Mouse (Mus musculus): ENCODE results near the gene Cmss1.

Cmss1 gene

GRCm38 (mm10) chr16:57383266-57383971 is 223.2 kb downstream of the Cmss1 start:
- DNase-seq: no peak

GRCm38 (mm10) chr16:57378631-57379330 is 227.9 kb downstream of the Cmss1 start:
- no peak for DNase-seq

- no peak for DNase-seq
These were observed 231.3 kb downstream of the Cmss1 start for GRCm38 (mm10) chr16:57375248-57375837.

- DNase-seq: no peak
These were observed 234.5 kb downstream of the Cmss1 start for GRCm38 (mm10) chr16:57372156-57372555.

- no peak for DNase-seq
These were observed 236.7 kb downstream of the Cmss1 start for GRCm38 (mm10) chr16:57369846-57370496.

- no peak for DNase-seq
These were observed 239.5 kb downstream of the Cmss1 start for GRCm38 (mm10) chr16:57366941-57367694.

GRCm38 (mm10) chr16:57366141-57366540 is 240.5 kb downstream of the Cmss1 start:
- no peak for DNase-seq

GRCm38 (mm10) chr16:57364498-57364897 is 242.2 kb downstream of the Cmss1 start:
- no peak for DNase-seq

GRCm38 (mm10) chr16:57362679-57363401 is 243.8 kb downstream of the Cmss1 start:
- peak; percentile 70 to 79 for DNase-seq

GRCm38 (mm10) chr16:57360785-57361184 is 245.9 kb downstream of the Cmss1 start:
- DNase-seq: no peak

GRCm38 (mm10) chr16:57359251-57359650 is 247.4 kb downstream of the Cmss1 start:
- no peak for DNase-seq

GRCm38 (mm10) chr16:57357011-57357410 is 249.7 kb downstream of the Cmss1 start:
- DNase-seq: no peak

GRCm38 (mm10) chr16:57356454-57356853 is 250.2 kb downstream of the Cmss1 start:
- no peak for DNase-seq

- no peak for DNase-seq
These were observed 252.7 kb downstream of the Cmss1 start for GRCm38 (mm10) chr16:57353932-57354331.

- DNase-seq: no peak
These were observed 253.4 kb downstream of the Cmss1 start for GRCm38 (mm10) chr16:57353166-57353721.

GRCm38 (mm10) chr16:57352751-57353150 is 253.9 kb downstream of the Cmss1 start, which contains the start of gene Filip1l:
Gene Filip1l, plus strand, starts transcription at chr16:57353093.
- DNase-seq: no peak

GRCm38 (mm10) chr16:57349689-57350088 is 257.0 kb downstream of the Cmss1 start:
- no peak for DNase-seq

- peak in 1 of 2 experiments; percentile 29 for DNase-seq
These were observed 257.6 kb downstream of the Cmss1 start for GRCm38 (mm10) chr16:57349039-57349438.

- DNase-seq: no peak
These were observed 260.4 kb downstream of the Cmss1 start for GRCm38 (mm10) chr16:57346258-57346657.

GRCm38 (mm10) chr16:57340613-57340898 is 266.1 kb downstream of the Cmss1 start:
- peak in 1 of 2 experiments; percentile 34 for DNase-seq

- no peak for DNase-seq
These were observed 266.7 kb downstream of the Cmss1 start for GRCm38 (mm10) chr16:57339765-57340612.

Measured in cerebellum, postnatal 14 days (tissue).